Mouse (Mus musculus) embryonic facial prominence, embryonic 15.5 days (tissue): ENCODE measurements around the gene Dnal1. TPM values are rescaled to one million over a fixed set of nuclear protein-coding genes. Genes with fewer than 3 reads are reported as not detected.

Experiments used
- ATAC-seq: fragments of 200-750 bp; cut with Nextera tagmentation; 2 replicates; pipeline ENCODE4 v1.8.0; 2017; ENCODE audit warnings: low read depth, moderate TSS enrichment; ENCODE audit not compliant: insufficient number of reproducible peaks, low FRiP score, low TSS enrichment
- H3K27ac ChIP-seq: fragments of 300-500 bp; sonication (generic); replicated peaks from 2 replicates; pipeline ENCODE4 v1.5.1; 2015; ENCODE audit warnings: mild to moderate bottlenecking, inconsistent platforms
- H3K27me3 ChIP-seq: fragments of 300-500 bp; sonication (generic); 2 replicates; pipeline ENCODE4 v1.6.1; 2015; ENCODE audit warnings: inconsistent platforms
- H3K36me3 ChIP-seq: fragments of 300-500 bp; sonication (generic); 2 replicates; pipeline ENCODE4 v1.6.1; 2015; ENCODE audit warnings: mild to moderate bottlenecking, inconsistent platforms
- H3K4me1 ChIP-seq: fragments of 300-500 bp; sonication (generic); 2 replicates; pipeline ENCODE4 v1.6.1; 2015; ENCODE audit warnings: inconsistent platforms
- H3K4me2 ChIP-seq: fragments of 300-500 bp; sonication (generic); replicated peaks from 2 replicates; pipeline ENCODE4 v1.6.1; 2015; ENCODE audit warnings: mild to moderate bottlenecking, inconsistent platforms
- H3K4me3 ChIP-seq: fragments of 300-500 bp; sonication (generic); replicated peaks from 2 replicates; pipeline ENCODE4 v1.5.1; 2015; ENCODE audit warnings: mild to moderate bottlenecking, inconsistent platforms
- H3K9ac ChIP-seq: fragments of 300-500 bp; sonication (generic); 2 replicates; pipeline ENCODE4 v1.6.1; 2015; ENCODE audit warnings: inconsistent platforms
- H3K9me3 ChIP-seq: fragments of 300-500 bp; sonication (generic); replicated peaks from 2 replicates; pipeline ENCODE4 v1.6.1; 2016; ENCODE audit warnings: inconsistent platforms
- WGBS: fragments of 180-500 bp; shearing (Covaris S2); methylation state at CpG from one replicate; pipeline ENCODE4 v1.1.7; 2015; 5-methylcytosine and 5-hydroxymethylcytosine counted together
- polyA plus RNA-seq: library from polyadenylated mRNA; unstranded; fragments of >200 nt; fragmentation: Nextera tagmentation; extraction: Ambion mirVana; gene quantifications from 2 replicates; pipeline ENCODE4 v1.2.1, GENCODE M21; 2015

Dnal1 gene
- polyA plus RNA-seq, 1 experiment from 2014 or later, result 6.0 TPM

GRCm38 (mm10) chr12:84163133-84163532, 49.0 kb downstream of the Dnal1 start:
- 82% methylated on average over 9 of the region's 9 CpGs for WGBS
- H3K4me1 ChIP-seq, result peaks cover 26% of the 10 kb centered on the region
- H3K27me3 ChIP-seq, result no peaks in the 10 kb centered on the region
- ATAC-seq, result no peak
- peaks cover 35% of the 10 kb centered on the region for H3K36me3 ChIP-seq
- no peak overlapping the region for H3K4me2 ChIP-seq
- no peak overlapping the region for H3K4me3 ChIP-seq
- H3K9ac ChIP-seq, result no peak overlapping the region
- no peak overlapping the region for H3K27ac ChIP-seq
- no peaks in the 10 kb centered on the region for H3K9me3 ChIP-seq

- peaks cover 31% of the 10 kb centered on the region for H3K4me1 ChIP-seq
- H3K4me2 ChIP-seq, result no peak overlapping the region
- peaks cover 30% of the 10 kb centered on the region for H3K36me3 ChIP-seq
- H3K27me3 ChIP-seq, result no peaks in the 10 kb centered on the region
- no peak for ATAC-seq
- 87% methylated on average over 11 of the region's 11 CpGs for WGBS
- no peak overlapping the region for H3K27ac ChIP-seq
- H3K9ac ChIP-seq, result no peak overlapping the region
- H3K4me3 ChIP-seq, result no peak overlapping the region
- H3K9me3 ChIP-seq, result no peaks in the 10 kb centered on the region
These were observed 49.5 kb downstream of the Dnal1 start for GRCm38 (mm10) chr12:84163586-84164110.

GRCm38 (mm10) chr12:84165631-84166373, 51.6 kb downstream of the Dnal1 start:
- 27% methylated on average over 8 of the region's 8 CpGs for WGBS
- H3K9ac ChIP-seq, result no peak overlapping the region
- H3K4me3 ChIP-seq, result no peak overlapping the region
- H3K27ac ChIP-seq, result peak overlapping the region; percentile 34; the same call in 1 of the 2 replicates
- no peak overlapping the region for H3K4me2 ChIP-seq
- H3K4me1 ChIP-seq, result peaks cover 31% of the 10 kb centered on the region
- no peaks in the 10 kb centered on the region for H3K9me3 ChIP-seq
- no peaks in the 10 kb centered on the region for H3K27me3 ChIP-seq
- H3K36me3 ChIP-seq, result peaks cover 20% of the 10 kb centered on the region; the same call in 1 of the 2 replicates
- no peak for ATAC-seq

- no peaks in the 10 kb centered on the region for H3K27me3 ChIP-seq
- H3K27ac ChIP-seq, result no peak overlapping the region
- H3K9ac ChIP-seq, result no peak overlapping the region
- no peak overlapping the region for H3K4me2 ChIP-seq
- ATAC-seq, result no peak
- 85% methylated on average over 10 of the region's 10 CpGs for WGBS
- peaks cover 39% of the 10 kb centered on the region for H3K36me3 ChIP-seq
- H3K4me1 ChIP-seq, result peaks cover 51% of the 10 kb centered on the region
- H3K9me3 ChIP-seq, result no peaks in the 10 kb centered on the region
- no peak overlapping the region for H3K4me3 ChIP-seq
These were observed 56.4 kb downstream of the Dnal1 start for GRCm38 (mm10) chr12:84170610-84171009.

GRCm38 (mm10) chr12:84172216-84172615, 58.0 kb downstream of the Dnal1 start:
- H3K27me3 ChIP-seq, result no peaks in the 10 kb centered on the region
- peaks cover 39% of the 10 kb centered on the region for H3K36me3 ChIP-seq
- H3K9me3 ChIP-seq, result no peaks in the 10 kb centered on the region
- peaks cover 52% of the 10 kb centered on the region for H3K4me1 ChIP-seq
- ATAC-seq, result no peak
- H3K4me3 ChIP-seq, result no peak overlapping the region
- H3K4me2 ChIP-seq, result no peak overlapping the region
- H3K9ac ChIP-seq, result no peak overlapping the region
- no peak overlapping the region for H3K27ac ChIP-seq
- WGBS, result 83% methylated on average over 3 of the region's 3 CpGs

GRCm38 (mm10) chr12:84172862-84173261, 58.7 kb downstream of the Dnal1 start:
- ATAC-seq, result no peak
- Histone ChIP-seq H3K27me3 (no peaks in the 10 kb centered on the region), H3K36me3 (peaks cover 39% of the 10 kb centered on the region), H3K9me3 (no peaks in the 10 kb centered on the region), H3K4me1 (peaks cover 58% of the 10 kb centered on the region), H3K27ac (no peak overlapping the region), H3K4me3 (no peak overlapping the region), H3K9ac (no peak overlapping the region), H3K4me2 (no peak overlapping the region)
- WGBS, result 90% methylated on average over 17 of the region's 17 CpGs

- H3K27ac ChIP-seq, result 0 out of 2 replicates have a peak overlapping the region, but pooled peaks have one; percentile 97
- no peak overlapping the region for H3K4me2 ChIP-seq
- H3K36me3 ChIP-seq, result peaks cover 39% of the 10 kb centered on the region
- 88% methylated on average over 13 of the region's 13 CpGs for WGBS
- H3K4me1 ChIP-seq, result peaks cover 62% of the 10 kb centered on the region
- no peaks in the 10 kb centered on the region for H3K27me3 ChIP-seq
- ATAC-seq, result no peak
- H3K9me3 ChIP-seq, result no peaks in the 10 kb centered on the region
- H3K4me3 ChIP-seq, result no peak overlapping the region
- no peak overlapping the region for H3K9ac ChIP-seq
These were observed 59.2 kb downstream of the Dnal1 start for GRCm38 (mm10) chr12:84173309-84173915.

GRCm38 (mm10) chr12:84174190-84174811, 60.1 kb downstream of the Dnal1 start:
- peaks cover 68% of the 10 kb centered on the region for H3K4me1 ChIP-seq
- no peaks in the 10 kb centered on the region for H3K9me3 ChIP-seq
- H3K4me3 ChIP-seq, result no peak overlapping the region
- peak overlapping the region; percentile 69; the same call in 1 of the 2 replicates for H3K4me2 ChIP-seq
- peak overlapping the region; percentile 97 for H3K27ac ChIP-seq
- ATAC-seq, result no peak
- WGBS, result 65% methylated on average over 9 of the region's 9 CpGs
- H3K36me3 ChIP-seq, result peaks cover 36% of the 10 kb centered on the region
- no peak overlapping the region for H3K9ac ChIP-seq
- H3K27me3 ChIP-seq, result no peaks in the 10 kb centered on the region

- no peak for ATAC-seq
- Histone ChIP-seq H3K9me3 (no peaks in the 10 kb centered on the region), H3K36me3 (peaks cover 33% of the 10 kb centered on the region), H3K9ac (no peak overlapping the region), H3K27ac (peak overlapping the region; percentile 97), H3K4me1 (peaks cover 71% of the 10 kb centered on the region), H3K27me3 (no peaks in the 10 kb centered on the region), H3K4me3 (no peak overlapping the region), H3K4me2 (peak overlapping the region; percentile 69)
- 49% methylated on average over 6 of the region's 6 CpGs for WGBS
These were observed 60.7 kb downstream of the Dnal1 start for GRCm38 (mm10) chr12:84174871-84175270.

- H3K4me1 ChIP-seq, result peaks cover 79% of the 10 kb centered on the region
These were observed 61.5 kb downstream of the Dnal1 start for GRCm38 (mm10) chr12:84175659-84176061.

More at GRCm38 (mm10) chr12:84175659-84176061, 61.5 kb downstream of the Dnal1 start:
- peak overlapping the region; percentile 48 for H3K4me3 ChIP-seq
- no peaks in the 10 kb centered on the region for H3K27me3 ChIP-seq
- ATAC-seq, result peak; percentile 85
- peak overlapping the region; percentile 97 for H3K27ac ChIP-seq
- peak overlapping the region; percentile 69 for H3K4me2 ChIP-seq
- H3K36me3 ChIP-seq, result peaks cover 31% of the 10 kb centered on the region
- peak overlapping the region; percentile 39; the same call in 1 of the 2 replicates for H3K9ac ChIP-seq
- H3K9me3 ChIP-seq, result no peaks in the 10 kb centered on the region
- WGBS, result under 1% methylated on average over 20 of the region's 20 CpGs
